Mouse (Mus musculus) naive thymus-derived CD4-positive, alpha-beta T cell, adult 2 months (primary cell): ENCODE data around the gene Snap29.

Source experiments
- DNase-seq: peaks from one replicate; pipeline ENCODE4 v3.0.0-alpha.2; 2011; ENCODE audit warnings: low read depth

Gene Snap29

DNA sequence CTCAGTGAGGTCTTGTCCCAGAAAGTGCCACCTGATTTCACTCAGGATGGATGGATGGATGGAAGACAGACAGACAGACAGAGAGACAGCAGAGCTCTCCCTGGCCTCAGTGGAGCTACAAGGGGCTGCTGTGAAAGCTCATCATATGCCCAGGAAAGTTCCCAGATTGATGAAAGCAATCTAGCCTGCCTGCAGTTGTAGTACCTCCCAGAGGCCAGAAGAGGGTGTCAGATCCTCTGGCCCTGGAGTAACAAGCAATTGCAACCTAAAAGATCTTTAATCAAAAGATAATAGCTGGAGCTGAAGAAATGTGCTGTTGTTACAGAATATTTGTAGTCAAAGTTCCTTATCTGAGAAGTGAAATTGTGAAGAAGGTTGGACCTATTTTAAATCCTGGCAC, 68.3 kb downstream of the Snap29 start:
- DNase-seq, result peak; percentile 60

DNA sequence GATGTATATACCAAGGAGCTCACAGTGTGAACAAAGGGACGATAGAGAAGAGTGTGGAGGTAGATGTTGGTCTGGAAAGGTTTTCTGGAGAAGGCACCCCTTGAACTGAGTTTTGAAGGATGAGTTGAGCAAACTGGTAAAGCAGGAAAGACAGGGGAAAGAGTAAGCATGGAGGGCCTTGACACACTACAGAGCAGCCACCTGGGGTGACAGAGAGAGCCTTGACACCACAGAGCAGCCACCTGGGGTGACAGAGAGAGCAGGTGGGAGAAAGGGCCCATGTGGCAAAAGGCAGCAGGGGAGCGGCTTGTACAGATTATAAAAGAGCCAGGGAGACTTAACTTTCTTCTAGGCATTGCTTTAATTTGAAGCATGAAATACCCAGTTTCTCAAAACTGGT, 69.0 kb downstream of the Snap29 start:
- DNase-seq, result no peak

DNA sequence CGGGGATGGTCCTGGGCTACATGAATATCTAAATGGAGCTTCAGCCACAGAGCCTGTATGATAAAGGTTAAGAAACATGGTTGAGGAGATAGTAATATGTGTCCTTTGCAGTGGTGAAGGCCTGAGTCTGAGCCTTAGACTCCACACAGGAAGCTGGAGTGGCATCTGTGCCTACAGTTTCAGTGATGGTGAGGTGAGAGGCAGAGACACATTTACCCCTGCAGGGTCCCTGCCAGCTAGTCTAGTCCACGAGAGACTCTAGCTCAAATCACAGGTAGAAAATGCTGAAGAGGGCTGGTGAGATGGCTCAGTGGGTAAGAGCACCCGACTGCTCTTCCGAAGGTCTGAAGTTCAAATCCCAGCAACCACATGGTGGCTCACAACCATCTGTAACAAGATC, 69.5 kb downstream of the Snap29 start:
- no peak for DNase-seq

DNA sequence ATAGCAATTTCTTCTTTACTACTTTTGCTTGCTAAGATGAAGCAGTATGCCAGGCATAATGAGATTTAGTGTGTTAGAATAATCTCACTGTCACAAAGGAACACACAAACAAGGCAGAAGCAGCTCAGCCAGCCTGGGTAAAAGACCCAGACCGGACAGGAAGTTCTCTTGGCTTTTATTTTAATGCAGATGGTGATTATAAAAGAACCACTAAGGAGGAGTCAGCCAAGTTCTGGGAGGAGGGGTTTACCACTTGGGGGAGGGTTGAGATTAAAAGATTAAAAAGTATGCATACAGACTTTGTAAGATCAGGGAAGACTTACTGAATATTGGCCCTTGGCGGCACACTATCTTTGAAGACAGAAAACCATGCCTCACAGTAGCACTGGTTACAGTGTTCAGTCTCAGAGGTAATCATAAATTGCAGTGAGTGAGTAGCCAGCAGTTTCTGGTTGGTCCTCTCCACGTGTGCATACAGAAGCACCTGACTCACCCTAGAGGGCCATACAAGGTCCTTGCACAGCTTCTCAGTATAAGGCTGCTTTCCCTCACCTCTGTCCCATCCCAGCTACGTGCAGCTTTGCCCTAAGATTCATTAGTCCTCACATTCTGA, 72.7 kb downstream of the Snap29 start:
- no peak for DNase-seq
